ENCODE assay signal across 8 mouse cellular contexts in genomic region chr13:75839719-75840481, GRCm38 (mm10). TPM values are rescaled to one million over a fixed set of nuclear protein-coding genes. Genes with fewer than 3 reads are reported as not detected.
DNase-seq lines count a peak whose midpoint lies in the region; ATAC-seq and TF ChIP-seq lines count a peak whose summit lies in the region.

Gene Glrx, plus strand, starts transcription at chr13:75839868.

- TF ChIP-seq EP300 in heart, adult 2 months (IDR thresholded peaks at IDR 0.05; ENCODE audit: insufficient read depth, low read depth, low read length): no peak

- peak; percentile 92 for TF ChIP-seq POLR2A in heart, adult 2 months (IDR thresholded peaks at IDR 0.05; ENCODE audit: insufficient read depth, low read depth, low read length)
- TF ChIP-seq POLR2A in kidney, adult 2 months (IDR thresholded peaks at IDR 0.05; ENCODE audit: low read depth, low read length): peak; percentile 78

- H3K27me3 ChIP-seq in embryonic facial prominence, embryonic 14.5 days (replicated peaks; ENCODE audit: control insufficient read depth, insufficient read depth, low read length): no peaks in the 10 kb centered on the region
- H3K27me3 ChIP-seq in heart, adult 2 months (ENCODE audit: control insufficient read depth, insufficient read depth, low read length): no peaks in the 10 kb centered on the region
- H3K27me3 ChIP-seq in kidney, adult 2 months (replicated peaks; ENCODE audit: control insufficient read depth, insufficient read depth, low read length): no peaks in the 10 kb centered on the region
- no peaks in the 10 kb centered on the region for H3K27me3 ChIP-seq in limb, embryonic 11.5 days (ENCODE audit: control insufficient read depth, insufficient read depth, low read length)
- H3K27me3 ChIP-seq in midbrain, embryonic 13.5 days: no peaks in the 10 kb centered on the region

- H3K9me3 ChIP-seq in embryonic facial prominence, embryonic 14.5 days (ENCODE audit: control insufficient read depth, low read length): no peaks in the 10 kb centered on the region
- no peaks in the 10 kb centered on the region for H3K9me3 ChIP-seq in limb, embryonic 11.5 days (ENCODE audit: control insufficient read depth, low read length)
- H3K9me3 ChIP-seq in midbrain, embryonic 13.5 days: no peaks in the 10 kb centered on the region

- 0% methylated on average over 12 of the region's 12 CpGs for WGBS in embryonic facial prominence, embryonic 14.5 days
- WGBS in heart, adult 2 months: under 1% methylated on average over 12 of the region's 12 CpGs
- 1% methylated on average over 12 of the region's 12 CpGs for whole genome bisulfite sequencing in kidney, adult 2 months
- WGBS in limb, embryonic 11.5 days: under 1% methylated on average over 12 of the region's 12 CpGs
- WGBS in midbrain, embryonic 13.5 days: 2% methylated on average over 12 of the region's 12 CpGs

- H3K4me1 ChIP-seq in embryonic facial prominence, embryonic 14.5 days (ENCODE audit: control insufficient read depth, insufficient read depth, low read length): peaks cover 14% of the 10 kb centered on the region; the same call in 1 of the 2 replicates
- peaks cover 8% of the 10 kb centered on the region for H3K4me1 ChIP-seq in heart, adult 2 months (ENCODE audit: control insufficient read depth, insufficient read depth, low read length)
- H3K4me1 ChIP-seq in kidney, adult 2 months (ENCODE audit: control insufficient read depth, insufficient read depth, low read length): peaks cover 17% of the 10 kb centered on the region; the same call in 1 of the 2 replicates
- 0 out of 2 replicates have a peak, but pooled peaks cover 2% of the 10 kb centered on the region for H3K4me1 ChIP-seq in limb, embryonic 11.5 days (ENCODE audit: control insufficient read depth, insufficient read depth, low read length)
- H3K4me1 ChIP-seq in midbrain, embryonic 13.5 days (replicated peaks): peaks cover 30% of the 10 kb centered on the region

- H3K9ac ChIP-seq in embryonic facial prominence, embryonic 14.5 days (ENCODE audit: low read depth, low read length): peak within 1 kb of the TSS; percentile 58
- H3K9ac ChIP-seq in heart, adult 2 months (ENCODE audit: low read depth, low read length): peak within 1 kb of the TSS; percentile 60
- peak within 1 kb of the TSS; percentile 62 for H3K9ac ChIP-seq in limb, embryonic 11.5 days (ENCODE audit: low read length)
- H3K9ac ChIP-seq in midbrain, embryonic 13.5 days (replicated peaks): peak within 1 kb of the TSS; percentile 60

- H3K79me2 ChIP-seq in heart, adult 2 months (replicated peaks; ENCODE audit: control insufficient read depth, insufficient read depth, low read length): no peaks in the 10 kb centered on the region

- H3K4me2 ChIP-seq in embryonic facial prominence, embryonic 14.5 days (ENCODE audit: low read depth, low read length): peak within 1 kb of the TSS; percentile 61
- peak within 1 kb of the TSS; percentile 40 for H3K4me2 ChIP-seq in limb, embryonic 11.5 days (ENCODE audit: low read depth, severe bottlenecking)
- H3K4me2 ChIP-seq in midbrain, embryonic 13.5 days (replicated peaks): peak within 1 kb of the TSS; percentile 65

- peak within 1 kb of the TSS; percentile 50 for H3K4me3 ChIP-seq in embryonic facial prominence, embryonic 14.5 days (ENCODE audit: low read depth, low read length)
- H3K4me3 ChIP-seq in heart, adult 2 months: peak within 1 kb of the TSS; percentile 61
- H3K4me3 ChIP-seq in kidney, adult 2 months (ENCODE audit: insufficient read depth, low read depth, low read length): peak within 1 kb of the TSS; percentile 89
- peak within 1 kb of the TSS; percentile 47 for H3K4me3 ChIP-seq in limb, embryonic 11.5 days (ENCODE audit: low read depth, low read length)
- peak within 1 kb of the TSS; percentile 54 for H3K4me3 ChIP-seq in midbrain, embryonic 13.5 days (replicated peaks)

- intact Hi-C loops in heart, adult 2 months (cut with DNase I): loop anchor here (5.0 kb wide), 1 partner anchor 37 kb away; no protein-coding TSS in a partner anchor

- peak; percentile 60 for DNase-seq in 3134 (ENCODE audit: extremely low read depth, insufficient read length, low spot score)
- peak; percentile 15 to 43 for DNase-seq in adrenal gland, postnatal 4 days (ENCODE audit: low spot score in 2 of 2)
- peak; percentile 94 for DNase-seq in embryonic facial prominence, embryonic 14.5 days (ENCODE audit: low spot score)
- peak; percentile 83 to 85 for DNase-seq in heart, adult 2 months
- DNase-seq in kidney, adult 2 months: peak; percentile 93
- DNase-seq in limb, embryonic 11.5 days (ENCODE audit: low spot score): peak; percentile 69
- DNase-seq in spleen, adult 12 weeks (ENCODE audit: low spot score): peak; percentile 44

- peak within 1 kb of the TSS; percentile 78 for H3K27ac ChIP-seq in embryonic facial prominence, embryonic 14.5 days (replicated peaks; ENCODE audit: low read depth, low read length)
- H3K27ac ChIP-seq in heart, adult 2 months: peak within 1 kb of the TSS; percentile 57
- peak within 1 kb of the TSS; percentile 88 for H3K27ac ChIP-seq in kidney, adult 2 months (ENCODE audit: insufficient read depth, low read depth, low read length)
- H3K27ac ChIP-seq in limb, embryonic 11.5 days (replicated peaks; ENCODE audit: low read depth, low read length): no peak within 1 kb of the TSS
- H3K27ac ChIP-seq in midbrain, embryonic 13.5 days: peak within 1 kb of the TSS; percentile 70

- TF ChIP-seq CTCF in heart, adult 2 months (IDR thresholded peaks at IDR 0.05): no peak
- 0 out of 2 replicates have a peak, but pooled peaks have one; percentile 1 for TF ChIP-seq CTCF in kidney, adult 2 months (conservative IDR thresholded peaks at IDR 0.05; ENCODE audit: insufficient read depth, insufficient read length, low read depth, low read length)

- ATAC-seq in embryonic facial prominence, embryonic 14.5 days (ENCODE audit: low read depth): peak; percentile 94
- ATAC-seq in limb, embryonic 11.5 days (ENCODE audit: insufficient number of reproducible peaks, low FRiP score, low TSS enrichment, low read depth): peak; percentile 88; the same call in 1 of the 2 replicates
- ATAC-seq in midbrain, embryonic 13.5 days: peak; percentile 90

- H3K36me3 ChIP-seq in embryonic facial prominence, embryonic 14.5 days (ENCODE audit: control insufficient read depth, insufficient read depth, low read length): no peaks in the 10 kb centered on the region
- H3K36me3 ChIP-seq in heart, adult 2 months (ENCODE audit: control insufficient read depth, insufficient read depth, low read length): no peaks in the 10 kb centered on the region
- no peaks in the 10 kb centered on the region for H3K36me3 ChIP-seq in kidney, adult 2 months (ENCODE audit: control insufficient read depth, insufficient read depth, low read length)
- H3K36me3 ChIP-seq in limb, embryonic 11.5 days (ENCODE audit: control insufficient read depth, insufficient read depth, low read length): no peaks in the 10 kb centered on the region
- H3K36me3 ChIP-seq in midbrain, embryonic 13.5 days: no peaks in the 10 kb centered on the region

RNA-seq across cellular contexts. Expression of gene Glrx, which starts in this region (rescaled TPM):
- total RNA-seq in adrenal gland, postnatal 4 days (2021): 10 to 100 TPM; 26.9 to 28.1 TPM
- polyA plus RNA-seq in embryonic facial prominence, embryonic 14.5 days (2014; fragmentation: Nextera tagmentation; extraction: Ambion mirVana): 38.0 and 41.7 TPM in 2 replicates
- 10 to 100 TPM; 36.6 to 38.8 TPM for total RNA-seq in heart, adult 2 months (2021)
- polyA plus RNA-seq in heart, adult 2 months (2012; rRNA removed): 48.5 and 95.2 TPM in 2 replicates
- 47.1 and 56.4 TPM in 2 replicates for polyA plus RNA-seq in kidney, adult 2 months (2012; rRNA removed)
- polyA plus RNA-seq in limb, embryonic 11.5 days (2014; fragmentation: Nextera tagmentation; extraction: Ambion mirVana): 27.6 and 32.0 TPM in 2 replicates
- 33.0 and 33.9 TPM in 2 replicates for polyA plus RNA-seq in midbrain, embryonic 13.5 days (2015; fragmentation: Nextera tagmentation; extraction: Ambion mirVana)

Comparison
In these comparisons a context has a peak if more than half of its experiments do, and no peak if none do; other contexts are left out.
1. DNase-seq: peak in every context shown above with its lines; median percentile 94 in embryonic facial prominence, embryonic 14.5 days; 93 in kidney, adult 2 months; 84 in heart, adult 2 months; 69 in limb, embryonic 11.5 days; 60 in 3134; 44 in spleen, adult 12 weeks; 29 in adrenal gland, postnatal 4 days.